Mouse (Mus musculus) gastrocnemius, postnatal 4 days (tissue): Measurements from ENCODE around the gene Vti1a. TPM values are rescaled to one million over a fixed set of nuclear protein-coding genes. Genes with fewer than 3 reads are reported as not detected.

Experiments used
- DNase-seq, 2 experiments: peaks; one replicate each; pipeline ENCODE4 v3.0.0; 2021 to 2022; ENCODE audit warnings: low spot score in 2 of 2, mixed read lengths in 2 of 2
- total RNA-seq, 2 experiments: library from RNA; stranded (reverse); gene quantifications; 2 replicates each; pipeline ENCODE4 v1.2.3; 2021

Gene Vti1a
- total RNA-seq, 2 experiments from 2014 or later: 18.5 to 21.4 TPM

DNA sequence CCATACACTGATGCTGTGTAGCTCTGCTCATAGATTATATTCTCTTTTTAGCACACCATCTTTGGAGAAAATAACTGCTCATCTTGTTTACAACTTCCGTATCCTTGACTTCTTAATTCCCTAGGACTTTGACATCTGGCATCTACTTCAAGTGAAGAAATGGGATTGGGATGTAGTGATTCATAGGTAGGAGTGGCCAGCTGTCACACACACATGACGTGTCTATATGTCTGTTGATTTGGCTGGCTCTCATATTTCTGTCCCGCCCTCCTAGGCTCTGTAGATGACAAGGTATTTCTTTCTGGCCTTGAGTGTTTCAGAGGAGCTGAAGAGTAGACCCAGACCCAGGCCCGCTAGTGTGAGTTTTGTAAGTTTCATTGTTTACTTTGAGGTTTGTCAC lies 197.8 kb downstream of the Vti1a start:
- no peak for DNase-seq

DNA sequence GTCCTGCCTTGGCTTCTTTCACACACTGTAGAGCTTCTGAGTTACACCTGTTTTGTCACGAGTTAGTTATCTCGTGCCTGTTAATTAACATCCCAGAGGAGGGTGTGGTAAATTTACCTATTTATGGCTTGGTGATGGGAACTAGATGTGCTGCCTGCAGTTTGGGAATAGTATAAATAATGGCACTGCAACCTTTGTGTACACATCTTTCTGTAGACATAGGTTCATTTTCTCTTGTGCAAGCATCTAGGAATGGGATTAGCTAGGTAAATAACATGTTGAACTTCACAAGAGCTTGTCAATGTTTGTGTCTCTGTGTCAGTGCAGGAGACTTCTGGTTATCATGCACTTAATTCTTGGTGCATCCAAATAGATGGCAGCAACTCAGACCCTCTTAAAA lies 204.1 kb downstream of the Vti1a start:
- DNase-seq: no peak

DNA sequence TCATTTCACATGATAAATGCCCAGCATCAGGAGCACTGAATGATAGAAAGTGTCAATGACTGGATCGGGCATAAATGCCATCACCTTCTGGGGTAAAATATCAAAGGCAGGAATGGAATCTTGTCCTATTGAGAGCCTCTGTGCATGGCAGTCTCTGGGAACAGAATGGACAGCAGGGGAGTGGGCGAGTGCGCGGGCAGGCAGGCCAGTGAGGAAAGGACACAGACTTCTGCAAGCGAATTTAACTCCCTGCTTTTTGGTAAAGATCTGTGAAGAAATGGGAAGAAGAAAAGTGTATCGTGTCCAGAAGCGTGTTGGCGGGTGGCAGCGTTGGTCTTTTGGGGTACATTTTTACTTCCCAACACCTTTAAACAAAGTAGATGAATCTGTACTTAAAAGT lies 207.2 kb downstream of the Vti1a start:
- no peak for DNase-seq

DNA sequence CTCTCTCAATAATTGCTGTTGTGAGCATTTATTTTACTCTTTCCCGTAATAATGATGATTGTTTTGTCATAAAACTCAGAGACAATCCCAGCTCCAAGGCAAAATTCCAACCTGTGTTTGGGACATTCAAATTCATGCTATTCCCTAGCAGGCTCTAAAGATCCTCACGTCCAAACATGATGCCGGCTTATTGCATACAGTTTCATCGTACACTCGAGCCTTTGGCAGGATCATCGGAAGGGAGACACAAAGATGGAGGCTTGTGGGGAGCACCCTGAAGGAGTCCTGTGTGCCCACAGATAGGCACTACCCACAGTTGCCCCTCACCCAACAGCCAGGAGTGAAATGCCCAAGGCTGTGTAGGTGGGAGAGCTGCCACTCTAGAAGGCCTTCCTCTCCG lies 208.3 kb downstream of the Vti1a start:
- no peak for DNase-seq

DNA sequence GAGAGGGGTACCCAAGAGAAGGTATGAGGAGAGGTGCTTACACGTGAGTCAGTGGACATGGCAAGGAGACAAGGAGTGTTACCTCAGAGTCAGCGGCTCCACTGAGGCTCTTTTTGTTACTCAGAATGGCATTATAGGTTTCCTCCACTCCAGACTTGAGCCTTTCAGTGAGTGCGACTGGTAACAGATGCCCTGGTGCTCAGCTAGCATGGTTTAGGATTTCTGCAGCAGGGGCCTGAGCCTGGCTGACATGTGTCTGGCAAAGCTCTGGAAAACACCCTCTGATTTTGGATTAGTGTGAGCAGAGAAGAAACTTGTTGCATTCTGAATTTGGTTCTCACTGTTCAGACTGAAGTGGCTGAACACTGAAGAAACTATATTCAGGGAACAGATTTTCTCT lies 209.0 kb downstream of the Vti1a start:
- no peak for DNase-seq

DNA sequence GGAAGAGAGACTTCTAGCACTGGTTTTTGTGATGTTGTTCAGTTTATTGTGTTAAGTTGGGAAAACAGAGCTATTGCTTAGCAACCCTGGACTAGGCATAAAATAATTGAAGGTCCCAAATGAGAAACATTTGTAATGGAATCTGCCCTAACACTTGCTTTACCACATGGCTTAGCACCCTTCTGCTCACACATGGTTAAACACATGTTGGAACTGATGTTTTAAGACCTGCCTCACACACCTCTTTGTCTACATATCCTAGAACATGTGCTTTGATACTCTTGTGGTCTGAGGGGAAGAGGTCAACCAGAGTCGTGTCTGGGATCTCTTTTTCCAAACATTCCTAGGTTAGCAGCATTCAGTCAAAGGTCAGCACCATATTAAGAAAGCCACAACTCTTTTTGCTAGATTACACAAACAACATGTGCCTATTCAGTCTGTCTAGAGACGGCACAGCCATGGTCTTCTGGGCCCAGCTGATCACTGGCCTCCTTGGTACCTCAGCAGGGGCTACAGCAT lies 210.7 kb downstream of the Vti1a start:
- DNase-seq: no peak

DNA sequence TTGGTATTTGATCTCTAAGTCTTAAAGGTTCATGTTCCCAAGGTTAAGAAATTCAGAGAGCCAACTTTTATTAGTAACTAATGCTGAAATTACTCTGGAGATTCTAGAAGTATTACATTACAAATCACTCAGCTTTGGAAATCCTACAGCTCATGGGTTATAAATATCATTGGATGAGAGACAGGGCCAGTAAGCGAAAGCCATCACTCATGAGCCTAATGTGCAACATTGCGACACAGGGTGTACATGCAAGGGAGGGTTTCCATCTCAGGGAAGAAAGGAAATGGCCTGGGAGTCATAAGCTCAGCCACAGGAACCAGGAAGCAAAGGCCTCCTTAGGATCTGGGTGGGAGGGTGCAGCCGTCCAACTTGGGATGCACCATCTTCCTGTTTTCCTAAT lies 213.9 kb downstream of the Vti1a start:
- DNase-seq: no peak

DNA sequence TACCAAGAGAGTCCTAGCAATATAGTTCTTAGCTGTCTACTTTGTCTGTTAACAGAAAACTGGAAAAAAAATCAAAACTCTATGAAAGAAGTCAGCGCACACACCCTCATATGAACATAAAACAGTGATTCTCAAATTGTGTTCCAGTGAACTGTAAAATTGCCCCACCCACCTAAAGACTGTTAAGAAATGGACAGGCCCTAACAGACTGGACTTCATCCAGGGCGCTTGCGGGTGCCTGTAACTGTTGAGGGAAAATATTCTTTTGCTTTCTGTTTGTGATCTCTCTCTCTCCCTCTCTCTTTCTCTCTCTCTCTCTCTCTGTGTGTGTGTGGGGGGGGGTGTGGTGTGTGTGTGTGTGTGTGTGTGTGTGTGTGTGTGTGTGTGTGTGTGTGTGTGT lies 216.6 kb downstream of the Vti1a start:
- no peak for DNase-seq

DNA sequence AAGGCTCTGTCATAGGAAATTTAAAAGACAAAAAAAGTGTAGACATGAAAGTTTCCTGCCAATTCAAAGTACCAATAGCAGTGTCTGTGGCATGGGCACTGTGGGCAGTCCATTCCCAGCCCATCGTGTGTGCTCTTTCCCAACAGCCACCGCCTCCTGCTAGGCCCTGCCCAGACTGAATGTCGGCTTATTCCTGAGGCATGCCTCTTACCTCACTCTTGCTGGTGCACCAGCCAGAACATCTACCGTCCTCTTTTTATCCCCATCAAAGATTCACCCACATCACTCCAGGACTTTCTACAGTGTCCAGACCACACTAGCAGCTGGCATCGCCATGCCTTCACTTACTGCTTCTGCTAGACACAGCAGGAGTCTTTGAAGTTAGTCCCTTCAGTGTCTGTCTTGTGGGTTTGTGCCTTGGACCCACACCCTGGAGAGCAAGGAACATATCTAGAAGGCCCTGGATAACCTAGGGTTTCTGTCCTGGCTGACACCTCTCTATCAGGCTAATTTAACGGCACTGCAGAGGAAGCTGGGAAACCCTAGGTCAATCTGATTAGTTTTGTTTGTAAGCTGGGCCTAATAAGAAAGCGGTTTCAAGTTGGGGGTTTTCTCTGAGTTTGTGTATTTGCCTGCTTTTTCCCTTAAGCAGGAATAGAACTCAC lies 220.3 kb downstream of the Vti1a start:
- no peak for DNase-seq

DNA sequence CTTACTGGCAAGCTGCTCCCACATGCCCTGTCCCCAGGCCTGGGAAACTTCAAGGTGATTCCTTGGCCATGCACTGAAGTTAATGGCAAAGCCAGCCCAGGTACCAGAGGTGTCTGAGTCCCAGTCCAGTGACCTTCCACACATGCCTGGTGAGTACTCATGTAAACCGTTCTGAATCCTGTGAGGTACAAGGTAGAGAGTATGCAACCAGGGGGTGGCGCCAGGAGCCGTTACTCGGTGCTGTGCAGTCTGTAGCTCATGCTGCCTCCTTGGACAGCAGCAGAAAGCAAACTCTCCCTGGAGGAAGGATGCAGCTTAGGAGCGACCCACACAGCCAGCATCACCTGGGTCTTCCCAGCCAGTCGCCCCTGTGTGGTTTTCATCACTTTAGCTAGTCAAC lies 221.6 kb downstream of the Vti1a start:
- DNase-seq: peak in 1 of 2 experiments; percentile 47

DNA sequence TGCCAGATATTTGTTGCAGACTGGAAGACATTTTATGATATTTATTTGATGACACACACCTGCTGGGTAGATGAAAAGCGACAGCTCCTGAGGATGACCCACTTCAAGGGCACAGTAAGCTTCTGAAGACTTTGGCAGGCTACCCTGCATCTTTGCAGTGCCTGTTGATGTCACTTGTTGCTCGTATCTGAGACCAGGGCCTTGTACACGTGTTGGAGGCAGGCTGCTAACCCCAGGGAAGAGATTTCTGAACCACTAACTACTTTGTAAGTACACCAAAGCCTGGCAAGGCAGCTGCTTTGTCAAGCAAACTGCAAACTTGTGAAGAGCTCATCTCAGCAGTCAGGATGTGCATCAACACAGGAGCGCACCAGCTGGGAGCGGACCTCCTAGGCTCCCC lies 225.5 kb downstream of the Vti1a start:
- DNase-seq: no peak

DNA sequence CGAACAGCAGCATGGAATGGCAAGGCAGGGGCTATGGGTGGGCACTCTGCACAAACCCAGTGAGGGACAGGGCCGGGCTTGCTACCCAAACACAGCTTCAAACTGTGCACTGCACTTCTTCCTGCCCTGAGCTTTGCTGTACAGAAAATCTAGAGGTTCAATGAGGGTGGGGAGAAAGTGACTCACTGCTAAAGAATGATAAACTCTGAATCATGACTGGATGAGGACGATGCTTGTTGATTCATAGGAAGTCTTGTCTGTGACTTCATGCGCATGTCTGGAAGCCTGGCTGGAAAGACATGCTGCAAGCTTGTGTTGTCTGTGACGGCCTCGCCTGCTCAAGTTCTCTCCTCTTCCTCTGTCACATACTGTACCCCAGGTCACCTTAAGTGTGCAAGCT lies 226.4 kb downstream of the Vti1a start:
- no peak for DNase-seq

DNA sequence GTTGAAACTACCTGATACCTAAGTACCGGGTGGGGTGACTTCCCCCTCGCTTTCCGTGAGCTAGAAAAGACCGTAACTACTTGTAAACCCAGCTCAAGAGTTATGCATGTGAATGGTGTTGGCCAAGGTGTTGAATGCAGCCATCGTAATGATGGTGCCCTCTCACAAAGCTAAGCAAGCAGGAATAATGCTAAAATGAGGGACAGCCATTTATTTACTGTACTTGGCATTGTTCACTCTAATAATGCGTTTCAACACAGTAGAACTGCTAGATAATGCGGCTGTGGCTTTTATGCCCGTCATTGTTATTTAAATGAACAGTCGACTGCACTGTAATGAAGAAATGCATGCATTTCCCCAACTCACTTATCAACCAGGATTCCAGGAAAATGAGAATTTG lies 227.1 kb downstream of the Vti1a start:
- no peak for DNase-seq

DNA sequence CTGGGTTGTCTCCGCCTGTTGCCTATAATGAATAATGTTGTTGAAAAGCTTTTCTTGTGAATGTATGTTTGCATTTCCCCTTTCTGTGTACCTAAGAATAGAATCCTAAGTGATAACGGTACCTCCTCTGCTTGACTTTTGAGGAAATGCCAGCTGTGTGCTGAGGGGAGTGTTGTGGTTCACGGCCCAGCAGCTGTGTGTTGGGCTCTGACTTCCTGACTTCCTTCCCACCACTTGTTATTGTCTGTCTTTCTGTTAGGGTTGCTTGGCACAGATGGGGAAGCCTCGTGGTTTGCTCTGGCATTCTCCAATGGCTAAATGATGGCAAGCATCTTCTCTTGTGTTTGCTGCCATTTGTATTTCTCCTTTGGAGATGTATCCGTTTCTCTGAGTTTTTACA lies 228.4 kb downstream of the Vti1a start:
- peak in 1 of 2 experiments; percentile 25 for DNase-seq

DNA sequence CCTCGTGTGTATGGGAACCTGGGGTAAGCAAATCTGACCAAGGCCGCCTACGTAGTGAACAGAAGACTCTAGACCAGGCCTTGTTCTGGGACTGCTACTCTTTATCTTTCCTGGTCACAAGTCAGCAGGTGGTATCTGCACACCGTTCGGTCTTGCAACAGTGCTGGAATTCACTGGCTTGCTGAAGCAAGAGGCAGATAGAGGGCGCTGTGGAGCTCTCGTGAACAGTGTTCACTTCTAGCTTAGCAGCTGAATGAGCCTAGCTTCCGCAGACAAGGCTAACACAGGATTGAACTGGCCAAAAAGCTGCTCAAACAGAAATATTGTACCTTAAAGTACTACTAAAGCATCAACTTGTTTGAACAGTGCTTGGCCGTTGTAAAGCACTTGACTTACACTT lies 229.4 kb downstream of the Vti1a start:
- DNase-seq: peak; percentile 73 to 88

DNA sequence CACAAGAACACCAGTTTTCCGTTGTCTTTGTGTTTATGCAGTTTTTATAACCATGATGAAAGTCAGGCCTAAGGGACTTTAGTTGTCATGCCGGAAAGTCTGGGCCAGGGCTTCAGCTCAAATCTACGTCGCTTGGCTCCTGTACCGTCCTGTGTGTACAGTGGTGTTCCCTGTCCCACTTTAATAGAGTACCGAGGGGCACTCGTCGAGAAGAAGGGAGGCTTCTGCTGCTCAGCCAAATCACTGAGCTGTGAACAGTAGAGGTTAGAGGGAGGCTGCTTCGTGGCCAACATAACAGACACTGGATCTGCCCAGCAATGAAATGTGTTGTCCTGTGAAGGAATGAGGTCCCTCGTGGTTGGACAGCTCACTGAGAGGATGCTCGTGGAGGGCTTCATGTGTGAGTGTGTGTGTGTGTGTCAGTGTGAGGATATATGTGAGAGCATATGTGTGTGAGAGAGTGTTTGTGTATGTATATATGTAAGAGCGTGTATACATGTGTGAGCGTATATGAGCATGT lies 230.0 kb downstream of the Vti1a start:
- no peak for DNase-seq

DNA sequence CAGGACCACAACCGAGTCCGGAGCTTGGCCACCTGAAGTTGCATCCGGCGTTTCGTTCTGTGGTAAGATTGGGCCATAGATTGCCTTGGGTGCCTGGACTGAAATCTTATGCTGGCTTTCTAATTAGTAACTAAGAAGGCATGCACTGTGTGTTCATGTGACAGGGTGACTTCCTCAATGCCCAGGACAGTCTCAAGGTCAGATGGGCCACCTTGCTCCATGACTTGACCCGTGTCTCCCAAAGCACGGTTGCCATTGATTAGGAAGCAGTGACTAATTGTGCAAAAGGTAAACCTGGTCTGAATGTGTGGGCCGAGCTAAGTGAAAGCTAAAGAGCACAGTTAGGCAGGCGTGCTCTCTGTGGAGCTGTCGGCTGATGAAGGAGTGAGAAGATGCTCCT lies 232.1 kb downstream of the Vti1a start:
- no peak for DNase-seq

DNA sequence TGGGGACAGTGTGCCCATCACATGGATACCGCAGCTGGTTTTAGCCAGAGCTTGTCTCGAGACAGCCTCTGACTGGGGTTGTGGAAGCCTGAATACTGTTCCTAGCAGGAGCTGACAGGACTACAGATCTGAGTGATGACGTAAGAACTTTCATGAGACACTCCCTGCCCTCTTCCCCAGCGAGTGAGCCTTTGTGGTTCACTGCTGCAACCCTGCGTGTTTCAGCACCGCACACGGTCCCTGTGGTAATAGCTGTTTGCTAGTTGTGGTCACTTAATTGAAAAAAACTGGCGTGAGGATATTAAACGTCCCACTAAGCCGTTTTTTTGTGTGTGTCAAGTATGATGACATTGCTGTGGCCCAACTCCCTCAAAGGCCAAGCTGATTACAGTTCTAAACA lies 232.6 kb downstream of the Vti1a start:
- DNase-seq: no peak

DNA sequence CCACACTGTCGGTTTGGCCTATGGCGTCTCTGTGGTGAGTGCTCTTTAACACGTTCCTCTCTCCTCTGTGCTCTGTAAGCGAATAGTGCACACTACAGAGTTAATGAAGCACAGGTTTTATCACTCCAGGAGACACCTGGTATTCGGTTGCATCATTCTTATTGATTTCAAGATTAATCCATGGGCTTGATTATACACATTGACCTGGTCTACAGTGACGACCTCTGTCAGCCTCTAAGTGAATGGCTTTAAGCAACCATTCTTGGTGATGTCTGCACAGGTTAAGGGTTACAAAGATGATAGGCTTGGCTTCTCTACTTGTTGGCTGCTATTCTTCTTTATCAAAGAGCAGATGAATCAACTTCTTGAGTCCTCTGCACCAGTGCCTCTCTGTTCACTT lies 234.1 kb downstream of the Vti1a start:
- DNase-seq: no peak

DNA sequence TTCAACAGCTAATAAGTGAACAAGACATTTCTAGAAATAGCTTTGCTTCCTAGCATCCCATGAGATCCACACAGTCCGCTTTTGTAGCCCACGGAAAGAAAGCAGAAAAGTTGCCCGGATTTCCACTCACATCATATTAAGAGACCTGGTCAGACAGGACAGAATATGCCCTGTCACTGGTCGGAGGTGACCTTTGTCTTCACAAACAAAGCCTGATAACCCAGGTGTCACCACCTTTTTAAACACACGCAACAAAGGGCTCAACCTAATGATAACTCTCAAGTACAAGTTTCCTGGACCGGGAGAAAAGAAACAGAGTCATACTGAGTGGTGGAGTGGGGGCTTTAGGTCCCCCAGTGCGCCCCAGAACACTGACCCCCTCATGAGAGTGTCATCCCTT lies 236.2 kb downstream of the Vti1a start:
- no peak for DNase-seq

DNA sequence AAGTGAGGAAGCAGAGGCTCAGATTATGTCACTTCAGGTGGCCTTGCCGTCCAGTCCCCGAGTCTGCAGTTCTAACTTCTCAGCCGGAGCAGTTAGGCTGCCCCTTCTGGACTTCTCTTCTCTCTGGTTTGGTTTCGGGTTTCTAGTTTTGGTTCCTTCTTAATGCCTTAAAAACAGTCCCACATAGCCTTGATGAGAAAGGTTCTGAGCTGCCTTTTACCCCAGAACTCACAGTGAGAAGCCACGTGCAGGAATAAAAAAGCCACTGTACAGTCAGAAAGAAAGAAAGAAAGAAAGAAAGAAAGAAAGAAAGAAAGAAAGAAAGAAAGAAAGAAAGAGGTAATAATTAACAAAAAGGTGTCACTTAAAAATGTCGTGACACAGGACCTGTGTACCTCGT lies 236.8 kb downstream of the Vti1a start:
- no peak for DNase-seq

DNA sequence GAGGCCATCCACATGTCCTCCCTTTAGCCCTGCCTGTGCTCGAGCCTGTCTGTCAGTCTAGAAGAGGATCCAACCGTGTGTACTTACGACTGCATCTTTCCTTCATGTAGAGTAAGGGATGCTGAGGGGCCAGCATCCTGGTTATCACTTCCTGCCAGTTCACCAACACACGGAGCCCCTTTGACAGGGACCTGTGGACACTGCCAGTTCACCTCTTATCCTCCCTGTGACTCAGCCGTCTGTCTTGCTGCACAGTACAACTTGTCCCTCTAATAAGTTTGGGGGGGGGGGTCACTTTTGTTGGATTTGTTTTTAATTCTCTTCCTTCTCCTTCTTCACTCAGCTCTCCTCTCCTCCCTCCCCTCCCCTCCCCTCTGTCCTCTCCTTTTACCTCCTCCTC lies 238.2 kb downstream of the Vti1a start:
- DNase-seq: no peak

DNA sequence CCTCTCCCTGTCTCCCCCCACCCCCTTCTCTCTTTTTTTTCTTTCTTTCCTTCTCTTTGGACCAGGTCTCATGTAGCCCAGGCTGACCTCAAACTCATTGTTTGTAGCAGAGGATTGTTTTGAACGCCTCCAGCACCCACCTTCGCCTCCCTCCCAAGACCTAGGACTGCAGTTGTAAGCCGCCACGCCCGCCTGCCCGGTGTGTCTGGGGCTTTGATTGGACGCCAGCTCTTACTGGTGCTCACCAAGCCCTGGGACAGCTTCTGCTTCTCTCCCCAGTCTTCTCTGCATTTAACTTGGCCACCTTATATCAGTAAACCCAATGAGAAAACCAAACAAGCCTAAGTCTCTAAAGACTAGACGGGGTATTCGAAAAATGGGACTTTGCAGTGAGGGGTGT lies 238.6 kb downstream of the Vti1a start:
- no peak for DNase-seq
